In the genomic region with DNA sequence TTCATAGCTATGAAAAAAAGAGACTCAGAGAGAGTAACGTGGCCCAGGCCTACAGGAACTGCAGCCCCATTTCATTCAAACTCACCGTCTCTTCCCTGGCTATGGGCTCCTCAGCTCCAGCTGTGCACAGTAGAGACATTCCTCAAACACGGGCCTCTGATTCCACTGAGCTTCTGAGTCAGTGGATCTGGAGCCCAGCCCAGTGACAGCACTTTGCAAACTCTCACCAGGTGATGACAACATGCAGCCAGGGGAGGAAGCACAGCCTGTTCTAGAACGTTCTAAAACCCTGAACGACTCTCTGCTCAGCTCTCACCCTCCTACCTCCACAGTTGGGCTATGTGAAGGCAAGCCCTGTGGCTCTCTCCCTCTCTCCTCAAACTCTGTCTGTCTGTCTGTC, we compare ENCODE assay signal across 11 mouse cellular contexts. TPM values are rescaled to one million over a fixed set of nuclear protein-coding genes. Genes with fewer than 3 reads are reported as not detected.
A peak's percentile ranks its signal among the peaks of the same experiment; 100 is the strongest.
DNase-seq lines count a peak whose midpoint lies in the region; ATAC-seq and TF ChIP-seq lines count a peak whose summit lies in the region.
"Had no signal": no experiment of that assay in that cellular context is flagged by ENCODE, and none has a peak within 500 bp of the region (broad histone marks: within the 10 kb centered on the region; RNA-seq: fewer than 3 reads in every experiment).

No protein-coding gene starts in this region.

- H3K27me3 ChIP-seq in liver, embryonic 15.5 days: no peaks in the 10 kb centered on the region
- no peaks in the 10 kb centered on the region for H3K27me3 ChIP-seq in liver, embryonic 11.5 days (replicated peaks; ENCODE audit: control insufficient read depth, insufficient read depth, low read length)
- no peaks in the 10 kb centered on the region for H3K27me3 ChIP-seq in heart, postnatal 0 days (ENCODE audit: control insufficient read depth, insufficient read depth, low read length)
- H3K27me3 ChIP-seq: forebrain, embryonic 13.5 days had no signal

- H3K9ac ChIP-seq in liver, embryonic 15.5 days: no peak overlapping the region
- H3K9ac ChIP-seq in liver, embryonic 11.5 days (ENCODE audit: low read depth, low read length): no peak overlapping the region
- H3K9ac ChIP-seq in heart, postnatal 0 days (replicated peaks; ENCODE audit: low read depth, low read length): no peak overlapping the region
- H3K9ac ChIP-seq: forebrain, embryonic 13.5 days had no signal

- H3K4me1 ChIP-seq in liver, embryonic 15.5 days (replicated peaks): peaks cover 36% of the 10 kb centered on the region
- peaks cover 12% of the 10 kb centered on the region for H3K4me1 ChIP-seq in liver, embryonic 11.5 days (replicated peaks; ENCODE audit: control insufficient read depth, insufficient read depth, low read length)
- 0 out of 2 replicates have a peak, but pooled peaks cover 7% of the 10 kb centered on the region for H3K4me1 ChIP-seq in heart, postnatal 0 days (ENCODE audit: control insufficient read depth, insufficient read depth)

- H3K9me3 ChIP-seq in liver, embryonic 15.5 days (replicated peaks): no peaks in the 10 kb centered on the region
- no peaks in the 10 kb centered on the region for H3K9me3 ChIP-seq in liver, embryonic 11.5 days (ENCODE audit: control insufficient read depth, low read length)
- H3K9me3 ChIP-seq in heart, postnatal 0 days (replicated peaks; ENCODE audit: control insufficient read depth, low read length): 0 out of 2 replicates have a peak, but pooled peaks cover 2% of the 10 kb centered on the region
- H3K9me3 ChIP-seq: forebrain, embryonic 13.5 days had no signal

- DNase-seq in liver, embryonic 11.5 days (ENCODE audit: low spot score): no peak
- peak; percentile 74 for DNase-seq in adrenal gland, postnatal 25 days
- peak; percentile 56 for DNase-seq in heart, postnatal 0 days (ENCODE audit: low spot score)
- peak; percentile 30 to 41 for DNase-seq in right cerebral cortex, postnatal 36 days (ENCODE audit: low spot score in 2 of 2)
- DNase-seq in ovary, postnatal 36 days (ENCODE audit: low spot score): no peak
- DNase-seq in layer of hippocampus, postnatal 10 days (ENCODE audit: low spot score in 2 of 2): no peak
- no peak for DNase-seq in spleen, postnatal 36 days (ENCODE audit: low spot score in 2 of 2)
- DNase-seq: cerebellum, adult 2 months had no signal

- no peak overlapping the region for H3K4me2 ChIP-seq in liver, embryonic 15.5 days
- no peak overlapping the region for H3K4me2 ChIP-seq in liver, embryonic 11.5 days
- H3K4me2 ChIP-seq in heart, postnatal 0 days (ENCODE audit: low read depth, low read length): no peak overlapping the region
- H3K4me2 ChIP-seq: forebrain, embryonic 13.5 days had no signal

- WGBS in liver, embryonic 15.5 days (ENCODE audit: insufficient replicate concordance): 52% methylated on average over 5 of the region's 5 CpGs
- WGBS in liver, embryonic 11.5 days: 66% methylated on average over 5 of the region's 5 CpGs
- WGBS in heart, postnatal 0 days: 15% methylated on average over 5 of the region's 5 CpGs

- ATAC-seq in liver, embryonic 15.5 days (ENCODE audit: insufficient read depth): no peak
- no peak for ATAC-seq in liver, embryonic 11.5 days (replicated peaks; ENCODE audit: low FRiP score)
- ATAC-seq in heart, postnatal 0 days (ENCODE audit: insufficient read depth, low read depth): peak; percentile 83
- ATAC-seq: forebrain, embryonic 13.5 days had no signal

- no peak for TF ChIP-seq CTCF in heart, postnatal 0 days (IDR thresholded peaks at IDR 0.05; ENCODE audit: low read depth)

- TF ChIP-seq EP300 in heart, postnatal 0 days (IDR thresholded peaks at IDR 0.05; ENCODE audit: low read depth): no peak

- 0 out of 2 replicates have a peak overlapping the region, but pooled peaks have one; percentile 14 for H3K27ac ChIP-seq in liver, embryonic 15.5 days (replicated peaks)
- no peak overlapping the region for H3K27ac ChIP-seq in liver, embryonic 11.5 days (ENCODE audit: low read depth, low read length)
- no peak overlapping the region for H3K27ac ChIP-seq in heart, postnatal 0 days (ENCODE audit: low read depth)
- H3K27ac ChIP-seq: forebrain, embryonic 13.5 days had no signal

- H3K4me3 ChIP-seq in liver, embryonic 15.5 days (replicated peaks): no peak overlapping the region
- H3K4me3 ChIP-seq in liver, embryonic 11.5 days (ENCODE audit: low read depth, low read length): no peak overlapping the region
- H3K4me3 ChIP-seq in heart, postnatal 0 days (ENCODE audit: low read depth, low read length): no peak overlapping the region
- H3K4me3 ChIP-seq: forebrain, embryonic 13.5 days had no signal

- 0 out of 2 replicates have a peak, but pooled peaks cover 1% of the 10 kb centered on the region for H3K36me3 ChIP-seq in liver, embryonic 15.5 days (replicated peaks)
- H3K36me3 ChIP-seq in liver, embryonic 11.5 days (ENCODE audit: control insufficient read depth, insufficient read depth, low read length): no peaks in the 10 kb centered on the region
- H3K36me3 ChIP-seq in heart, postnatal 0 days (replicated peaks; ENCODE audit: control insufficient read depth, insufficient read depth, low read length): no peaks in the 10 kb centered on the region

RNA-seq across cellular contexts. Expression of gene Bco1, which starts 1.6 kb away (rescaled TPM):
- polyA plus RNA-seq in liver, embryonic 15.5 days (2015; fragmentation: Nextera tagmentation; extraction: Ambion mirVana): 6.0 and 6.2 TPM in 2 replicates
- polyA plus RNA-seq in liver, embryonic 11.5 days (2014; fragmentation: Nextera tagmentation; extraction: Ambion mirVana): 11.3 and 11.9 TPM in 2 replicates
- total RNA-seq in adrenal gland, postnatal 25 days (2021): 0.55 TPM in 1 of 2 replicates, not detected in the other
- total RNA-seq in heart, postnatal 0 days (2014; rRNA removed; ENCODE audit: low replicate concordance): not detected in 2 replicates
- polyA plus RNA-seq in heart, postnatal 0 days (2015; fragmentation: Nextera tagmentation; extraction: Ambion mirVana): not detected in 2 replicates
- under 1 TPM in 1 of 2 experiments, not detected in 1; 0.21 TPM for total RNA-seq in layer of hippocampus, postnatal 10 days (2021)
- polyA plus RNA-seq: forebrain, embryonic 13.5 days had no signal

RNA-seq across cellular contexts. Expression of gene Pkd1l2, which starts 11.8 kb away (rescaled TPM):
- not detected in 2 replicates for polyA plus RNA-seq in liver, embryonic 15.5 days (2015; fragmentation: Nextera tagmentation; extraction: Ambion mirVana)
- 0.03 and 0.16 TPM in 2 replicates for polyA plus RNA-seq in liver, embryonic 11.5 days (2014; fragmentation: Nextera tagmentation; extraction: Ambion mirVana)
- total RNA-seq in adrenal gland, postnatal 25 days (2021): 2.2 and 3.5 TPM in 2 replicates
- not detected in 2 replicates for total RNA-seq in heart, postnatal 0 days (2014; rRNA removed; ENCODE audit: low replicate concordance)
- polyA plus RNA-seq in heart, postnatal 0 days (2015; fragmentation: Nextera tagmentation; extraction: Ambion mirVana): 0.01 TPM in 1 of 2 replicates, not detected in the other
- under 1 TPM; 0.05 to 0.07 TPM for total RNA-seq in layer of hippocampus, postnatal 10 days (2021)
- total RNA-seq: liver, adult 2 months had no signal
- polyA plus RNA-seq: forebrain, embryonic 13.5 days; liver, adult 2 months had no signal

Comparison
In these comparisons a context has a peak if more than half of its experiments do, and no peak if none do; other contexts are left out.
1. DNase-seq: peak in adrenal gland, postnatal 25 days (single experiment), heart, postnatal 0 days (single experiment) and right cerebral cortex, postnatal 36 days (2 of 2); none in liver, embryonic 11.5 days (single experiment), ovary, postnatal 36 days (single experiment), layer of hippocampus, postnatal 10 days (0 of 2) and spleen, postnatal 36 days (0 of 2).